Comparison of ENCODE assay signal across 8 mouse cellular contexts in genomic region chr6:113891225-113891967, GRCm38 (mm10).
A peak's percentile ranks its signal among the peaks of the same experiment; 100 is the strongest.
DNase-seq lines count a peak whose midpoint lies in the region; ATAC-seq and TF ChIP-seq lines count a peak whose summit lies in the region.

No protein-coding gene starts in this region.

- peaks cover 2% of the 10 kb centered on the region; the same call in 1 of the 2 replicates for H3K27me3 ChIP-seq in ES-Bruce4 (ENCODE audit: control insufficient read depth, insufficient read depth, low read length, poor library complexity, severe bottlenecking)
- peaks cover 2% of the 10 kb centered on the region; the same call in 1 of the 2 replicates for H3K27me3 ChIP-seq in stomach, postnatal 0 days (ENCODE audit: control insufficient read depth, insufficient read depth, low read length)

- H3K4me1 ChIP-seq in ES-Bruce4 (ENCODE audit: control insufficient read depth, insufficient read depth, low read length) = no peaks in the 10 kb centered on the region
- H3K4me1 ChIP-seq in stomach, postnatal 0 days (replicated peaks; ENCODE audit: control insufficient read depth, insufficient read depth) = no peaks in the 10 kb centered on the region

- DNase-seq in adrenal gland, postnatal 10 days = peak; percentile 36
- no peak for DNase-seq in adrenal gland, adult 8-10 months
- peak; percentile 52 for DNase-seq in embryo, embryonic 9.5 days (ENCODE audit: extremely low spot score)
- peak; percentile 50 to 77 for DNase-seq in layer of hippocampus, adult 18-20 months (ENCODE audit: low spot score in 2 of 2)
- peak; percentile 65 for DNase-seq in mesoderm, embryonic 11.5 days (ENCODE audit: low read depth, low spot score)
- DNase-seq in stomach, postnatal 0 days (ENCODE audit: low spot score) = peak; percentile 25
- no peak for DNase-seq in urinary bladder, postnatal 25 days (ENCODE audit: low spot score)

- TF ChIP-seq POLR2A in ES-Bruce4 (IDR thresholded peaks at IDR 0.05; ENCODE audit: insufficient read depth, low read length) = no peak

- H3K9me3 ChIP-seq in ES-Bruce4 (replicated peaks; ENCODE audit: control insufficient read depth, insufficient read depth, low read length, poor library complexity, severe bottlenecking) = no peaks in the 10 kb centered on the region
- H3K9me3 ChIP-seq in stomach, postnatal 0 days (ENCODE audit: control insufficient read depth, low read length) = no peaks in the 10 kb centered on the region

- peak overlapping the region; percentile 58 for H3K4me3 ChIP-seq in ES-Bruce4 (ENCODE audit: low read depth, low read length)
- peak overlapping the region; percentile 27 for H3K4me3 ChIP-seq in stomach, postnatal 0 days (ENCODE audit: low read depth, low read length)

- no peaks in the 10 kb centered on the region for H3K36me3 ChIP-seq in ES-Bruce4 (ENCODE audit: control insufficient read depth, insufficient read depth, low read length, poor library complexity, severe bottlenecking)
- no peaks in the 10 kb centered on the region for H3K36me3 ChIP-seq in stomach, postnatal 0 days (ENCODE audit: control insufficient read depth, insufficient read depth, low read length)

- no peak for TF ChIP-seq EP300 in ES-Bruce4 (IDR thresholded peaks at IDR 0.05; ENCODE audit: insufficient read depth, low read depth, low read length)
- no peak for TF ChIP-seq EP300 in stomach, postnatal 0 days (optimal IDR thresholded peaks at IDR 0.05)

- TF ChIP-seq CTCF in ES-Bruce4 (IDR thresholded peaks at IDR 0.05; ENCODE audit: low read depth, low read length) = no peak
- TF ChIP-seq CTCF in stomach, postnatal 0 days (IDR thresholded peaks at IDR 0.05; ENCODE audit: low read depth) = no peak

- H3K9ac ChIP-seq in ES-Bruce4 (ENCODE audit: low read depth, poor library complexity, severe bottlenecking) = peak overlapping the region; percentile 67
- no peak overlapping the region for H3K9ac ChIP-seq in stomach, postnatal 0 days (ENCODE audit: low read length)

- no peak overlapping the region for H3K27ac ChIP-seq in ES-Bruce4 (ENCODE audit: insufficient read depth, low read length)
- H3K27ac ChIP-seq in stomach, postnatal 0 days (replicated peaks) = no peak overlapping the region

- ATAC-seq in stomach, postnatal 0 days (ENCODE audit: low FRiP score, low TSS enrichment) = 0 out of 2 replicates have a peak, but pooled peaks have one; percentile 24

- 2% methylated on average over 32 of the region's 49 CpGs for WGBS in stomach, postnatal 0 days

- H3K4me2 ChIP-seq in stomach, postnatal 0 days (replicated peaks; ENCODE audit: low read depth) = peak overlapping the region; percentile 46

Comparison
In these comparisons a context has a peak if more than half of its experiments do, and no peak if none do; other contexts are left out.
1. DNase-seq: peak in adrenal gland, postnatal 10 days (single experiment), embryo, embryonic 9.5 days (single experiment), layer of hippocampus, adult 18-20 months (2 of 2), mesoderm, embryonic 11.5 days (single experiment) and stomach, postnatal 0 days (single experiment); none in adrenal gland, adult 8-10 months (single experiment) and urinary bladder, postnatal 25 days (single experiment).